Mouse (Mus musculus) gastrocnemius, adult 2 months (tissue): ENCODE data around the gene Otulin. TPM values are rescaled to one million over a fixed set of nuclear protein-coding genes. Genes with fewer than 3 reads are reported as not detected.

Source experiments
- DNase-seq: peaks from one replicate; pipeline ENCODE4 v3.0.0; 2022
- H3K27ac ChIP-seq: fragments of 200-600 bp; 2 replicates; pipeline ENCODE4 v1.8.1; 2022; ENCODE audit warnings: mild to moderate bottlenecking
- H3K4me3 ChIP-seq: fragments of 200-600 bp; 2 replicates; pipeline ENCODE4 v1.8.1; 2022; ENCODE audit warnings: mild to moderate bottlenecking, moderate library complexity
- CTCF ChIP-seq: fragments of 200-600 bp; IDR thresholded peaks from 2 replicates; pipeline ENCODE4 v1.8.1; 2022; ENCODE audit warnings: antibody characterized with exemption, mild to moderate bottlenecking, moderate library complexity
- intact Hi-C: fragments of 180-260 bp; cut with DNase I; formaldehyde crosslinking; loops from one replicate; pipeline ENCODE4 v1.15.1; 2025
- total RNA-seq, 2 experiments: library from RNA; stranded (reverse); gene quantifications; 2 replicates each; pipeline ENCODE4 v1.2.3; 2021

Gene Otulin
- total RNA-seq, 2 experiments from 2014 or later: 16.2 to 20.7 TPM

- H3K4me3 ChIP-seq: no peak overlapping the region
- DNase-seq: no peak
- intact Hi-C loops: no loop called here
- no peak overlapping the region for H3K27ac ChIP-seq
- no peak for TF ChIP-seq CTCF
Measured at GRCm38 (mm10) chr15:27646665-27647064, 16.2 kb upstream of the Otulin start.

GRCm38 (mm10) chr15:27645250-27645649 lies 14.8 kb upstream of the Otulin start:
- intact Hi-C loops: no loop called here
- Histone ChIP-seq H3K27ac (no peak overlapping the region), H3K4me3 (no peak overlapping the region)
- DNase-seq: no peak
- TF ChIP-seq CTCF: no peak

GRCm38 (mm10) chr15:27642895-27643294 lies 12.4 kb upstream of the Otulin start:
- peak; percentile 82 for TF ChIP-seq CTCF
- Histone ChIP-seq H3K4me3 (no peak overlapping the region), H3K27ac (no peak overlapping the region)
- peak; percentile 42 for DNase-seq
- intact Hi-C loops: loop anchor here (2.0 kb wide), 1 partner anchor 328 kb away; no protein-coding TSS in a partner anchor

GRCm38 (mm10) chr15:27641171-27641570 lies 10.7 kb upstream of the Otulin start:
- no peak for TF ChIP-seq CTCF
- DNase-seq: no peak
- intact Hi-C loops: no loop called here

GRCm38 (mm10) chr15:27633941-27634900 lies 3.7 kb upstream of the Otulin start:
- H3K27ac ChIP-seq: no peak overlapping the region
- TF ChIP-seq CTCF: no peak
- DNase-seq: no peak
- intact Hi-C loops: no loop called here
- no peak overlapping the region for H3K4me3 ChIP-seq

More at GRCm38 (mm10) chr15:27641171-27641570, 10.7 kb upstream of the Otulin start:
- no peak overlapping the region for H3K4me3 ChIP-seq
- no peak overlapping the region for H3K27ac ChIP-seq

GRCm38 (mm10) chr15:27629800-27630600 lies 493 bp downstream of the Otulin start:
- intact Hi-C loops: no loop called here
- H3K27ac ChIP-seq: peak overlapping the region; percentile 94

GRCm38 (mm10) chr15:27629046-27629445 lies 1.4 kb downstream of the Otulin start:
- intact Hi-C loops: no loop called here
- DNase-seq: no peak
- no peak for TF ChIP-seq CTCF
- H3K4me3 ChIP-seq: peak overlapping the region; percentile 77
- peak overlapping the region; percentile 94; the same call in 1 of the 2 replicates for H3K27ac ChIP-seq

More at GRCm38 (mm10) chr15:27629800-27630600, 493 bp downstream of the Otulin start:
- peak; percentile 38 for DNase-seq
- TF ChIP-seq CTCF: no peak
- peak overlapping the region; percentile 77 for H3K4me3 ChIP-seq

- TF ChIP-seq CTCF: no peak
- intact Hi-C loops: no loop called here
- no peak for DNase-seq
- Histone ChIP-seq H3K4me3 (no peak overlapping the region), H3K27ac (0 out of 2 replicates have a peak overlapping the region, but pooled peaks have one; percentile 3)
Measured at GRCm38 (mm10) chr15:27627794-27628193, 2.7 kb downstream of the Otulin start.

- no peak for TF ChIP-seq CTCF
- intact Hi-C loops: no loop called here
- H3K4me3 ChIP-seq: no peak overlapping the region
- peak overlapping the region; percentile 84 for H3K27ac ChIP-seq
- no peak for DNase-seq
Measured at GRCm38 (mm10) chr15:27626314-27626713, 4.2 kb downstream of the Otulin start.

GRCm38 (mm10) chr15:27625890-27626255 lies 4.6 kb downstream of the Otulin start:
- H3K27ac ChIP-seq: peak overlapping the region; percentile 84
- intact Hi-C loops: no loop called here
- TF ChIP-seq CTCF: no peak
- H3K4me3 ChIP-seq: no peak overlapping the region
- no peak for DNase-seq

GRCm38 (mm10) chr15:27625014-27625889 lies 5.2 kb downstream of the Otulin start:
- intact Hi-C loops: no loop called here
- TF ChIP-seq CTCF: no peak
- Histone ChIP-seq H3K27ac (peak overlapping the region; percentile 84), H3K4me3 (no peak overlapping the region)
- DNase-seq: no peak

- H3K4me3 ChIP-seq: no peak overlapping the region
- intact Hi-C loops: no loop called here
- TF ChIP-seq CTCF: no peak
- DNase-seq: no peak
- peak overlapping the region; percentile 84; the same call in 1 of the 2 replicates for H3K27ac ChIP-seq
Measured at GRCm38 (mm10) chr15:27623286-27623685, 7.2 kb downstream of the Otulin start.
